Mouse (Mus musculus) forebrain, postnatal 0 days (tissue): Measurements from ENCODE around the gene Rin1. TPM values are rescaled to one million over a fixed set of nuclear protein-coding genes. Genes with fewer than 3 reads are reported as not detected.
A peak's percentile ranks its signal among the peaks of the same experiment; 100 is the strongest.
"Not testable (repeated sequence)": the region's sequence is repeated elsewhere in the genome, so short reads cannot be mapped to it uniquely, and the experiment has no call there.

Experiments used
- ATAC-seq: fragments of 200-750 bp; cut with Nextera tagmentation; 2 replicates; pipeline ENCODE4 v1.8.0; 2017; ENCODE audit warnings: mild to moderate bottlenecking, moderate library complexity
- DNase-seq: peaks from one replicate; pipeline ENCODE4 v3.0.0-alpha.2; 2015
- H3K27ac ChIP-seq: fragments of 300-500 bp; sonication (generic); 2 replicates; pipeline ENCODE4 v1.5.1; 2014; ENCODE audit warnings: low read depth, mild to moderate bottlenecking, antibody characterized with exemption, low read length, moderate library complexity, mixed read lengths
- H3K27me3 ChIP-seq: fragments of 300-500 bp; sonication (generic); 2 replicates; pipeline ENCODE4 v1.6.1; 2014; ENCODE audit warnings: mild to moderate bottlenecking, low read length, mixed read lengths; ENCODE audit not compliant: insufficient read depth
- H3K36me3 ChIP-seq: fragments of 300-500 bp; sonication (generic); 2 replicates; pipeline ENCODE4 v1.6.1; 2014; ENCODE audit warnings: mild to moderate bottlenecking, moderate library complexity; ENCODE audit not compliant: insufficient read depth
- H3K4me1 ChIP-seq: fragments of 300-500 bp; sonication (generic); 2 replicates; pipeline ENCODE4 v1.6.1; 2014; ENCODE audit warnings: antibody characterized with exemption; ENCODE audit not compliant: insufficient read depth
- H3K4me2 ChIP-seq: fragments of 300-500 bp; sonication (generic); 2 replicates; pipeline ENCODE4 v1.6.1; 2014; ENCODE audit warnings: low read depth, mild to moderate bottlenecking, moderate library complexity
- H3K4me3 ChIP-seq: fragments of 300-500 bp; sonication (generic); 2 replicates; pipeline ENCODE4 v1.5.1; 2014; ENCODE audit warnings: low read depth, low read length, mixed read lengths
- H3K9ac ChIP-seq: fragments of 300-500 bp; sonication (generic); 2 replicates; pipeline ENCODE4 v1.6.1; 2014; ENCODE audit warnings: mild to moderate bottlenecking
- H3K9me3 ChIP-seq: fragments of 300-500 bp; sonication (generic); 2 replicates; pipeline ENCODE4 v1.6.1; 2016; ENCODE audit warnings: low read length
- CTCF ChIP-seq: sonication (generic); IDR thresholded peaks from 2 replicates; pipeline ENCODE4 v1.5.1; 2016; ENCODE audit warnings: antibody characterized with exemption, control low read depth, low read depth
- WGBS: fragments of 180-500 bp; shearing (Covaris S2); extraction: QIAGEN DNeasy Blood & Tissue Kit; methylation state at CpG from one replicate; pipeline ENCODE4 v1.1.7; 2014; 5-methylcytosine and 5-hydroxymethylcytosine counted together
- polyA plus RNA-seq: library from polyadenylated mRNA; unstranded; fragments of >200 nt; fragmentation: Nextera tagmentation; extraction: Ambion mirVana; gene quantifications from 2 replicates; pipeline ENCODE4 v1.2.1, GENCODE M21; 2015
- total RNA-seq: library from RNA; depleted of rRNA; stranded (reverse); fragments of >200 nt; gene quantifications from 2 replicates; pipeline ENCODE4 v1.2.3, GENCODE M21; 2014; rRNA removed

Gene Rin1
- total RNA-seq = 3.0 and 9.8 TPM in 2 replicates
- 1.7 and 2.4 TPM in 2 replicates for polyA plus RNA-seq

DNA sequence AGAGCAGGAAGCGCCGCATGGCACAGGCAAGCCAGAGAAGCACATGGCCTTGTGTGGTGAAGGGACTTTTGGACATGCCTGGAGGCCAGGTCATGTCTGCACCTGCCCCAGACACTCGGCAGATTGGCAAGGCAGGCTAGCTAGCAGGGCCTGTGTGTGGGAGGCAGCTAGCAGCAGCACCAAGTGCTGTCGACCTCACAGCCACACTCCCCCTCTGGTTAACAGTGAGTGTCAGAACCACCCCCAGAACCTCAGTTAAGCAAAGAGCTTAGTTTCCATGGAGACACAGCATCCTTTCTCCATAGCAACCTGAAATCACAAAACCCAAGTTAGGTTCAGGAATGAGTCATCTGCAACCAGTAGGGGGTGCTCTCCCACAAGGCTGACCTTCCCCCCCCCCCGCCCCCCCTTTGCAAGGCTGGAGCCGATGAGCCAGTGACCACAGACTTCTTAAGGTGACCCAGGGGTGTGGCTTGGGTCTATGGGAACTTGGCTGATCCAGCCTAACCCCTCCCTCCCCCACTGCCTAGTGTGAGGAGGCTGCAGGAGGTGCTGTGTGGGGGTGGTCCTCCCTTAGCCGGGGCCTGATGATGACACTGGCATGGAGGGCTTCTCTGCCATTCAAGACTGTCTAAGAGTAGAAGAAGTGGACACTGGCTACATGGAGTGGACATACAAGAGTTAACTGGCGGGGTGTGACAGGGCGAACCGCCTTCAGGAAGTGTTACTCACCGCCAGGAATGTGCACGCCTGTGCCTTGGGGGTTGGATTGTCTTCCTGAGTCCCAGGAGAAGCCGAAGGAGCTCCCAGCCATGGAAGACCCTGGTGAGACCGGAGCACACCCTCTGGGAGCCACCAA lies at the start of gene Rin1:
Gene Rin1 (plus strand): TSS at position 435 of the 859 bp plus-strand sequence.
- H3K4me2 ChIP-seq = peak within 1 kb of the TSS; percentile 15; the same call in 1 of the 2 replicates
- peak; percentile 82 for DNase-seq
- peak within 1 kb of the TSS; percentile 47 for H3K27ac ChIP-seq
- H3K27me3 ChIP-seq = no peaks in the 10 kb centered on the region
- peak; percentile 93 for ATAC-seq
- H3K9me3 ChIP-seq = no peaks in the 10 kb centered on the region
- 18% methylated on average over 13 of the region's 14 CpGs for WGBS
- no peak within 1 kb of the TSS for H3K9ac ChIP-seq
- H3K4me1 ChIP-seq = peaks cover 7% of the 10 kb centered on the region; the same call in 1 of the 2 replicates
- peaks cover 39% of the 10 kb centered on the region for H3K36me3 ChIP-seq
- no peak within 1 kb of the TSS for H3K4me3 ChIP-seq
- peak; percentile 62 for TF ChIP-seq CTCF

DNA sequence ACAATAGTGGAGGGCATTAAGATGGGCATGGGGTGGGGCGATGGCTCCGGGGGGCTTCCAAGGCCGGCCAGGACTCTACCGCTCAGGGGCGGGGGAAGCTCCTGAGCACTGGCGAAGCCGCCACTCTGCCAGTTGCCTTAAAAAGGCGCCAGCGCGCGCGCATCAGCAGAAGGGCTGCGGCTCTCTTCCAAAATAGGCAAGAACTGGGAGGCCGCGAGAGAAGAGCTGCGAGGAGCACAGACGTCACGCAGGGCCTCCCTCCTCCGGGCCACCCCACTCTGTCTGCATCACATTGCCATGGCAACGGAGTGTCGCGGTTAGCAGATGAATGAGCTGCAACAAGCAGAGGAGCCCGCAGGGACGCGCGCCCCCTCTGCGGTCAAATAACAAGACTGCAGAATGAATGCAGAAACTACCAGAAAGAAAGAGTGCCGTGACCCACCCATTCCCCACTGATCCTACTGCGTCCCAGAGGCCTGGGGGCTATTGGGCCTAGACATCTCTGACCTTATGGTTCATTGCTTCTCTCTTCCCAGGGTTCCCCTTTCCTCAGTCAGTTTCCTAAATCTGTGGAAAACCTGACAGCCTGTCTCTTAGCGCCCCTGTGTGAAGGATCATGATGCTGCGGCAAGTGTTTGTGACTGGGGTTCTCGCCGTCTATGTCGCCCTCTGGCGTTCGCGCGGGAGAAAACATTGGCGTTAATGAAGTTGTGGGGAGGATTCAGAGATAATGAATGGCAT lies 48.4 kb upstream of the Rin1 start:
- peak; percentile 96 for TF ChIP-seq CTCF
- 1% methylated on average over 39 of the region's 39 CpGs for WGBS
- ATAC-seq = peak; percentile 99

DNA sequence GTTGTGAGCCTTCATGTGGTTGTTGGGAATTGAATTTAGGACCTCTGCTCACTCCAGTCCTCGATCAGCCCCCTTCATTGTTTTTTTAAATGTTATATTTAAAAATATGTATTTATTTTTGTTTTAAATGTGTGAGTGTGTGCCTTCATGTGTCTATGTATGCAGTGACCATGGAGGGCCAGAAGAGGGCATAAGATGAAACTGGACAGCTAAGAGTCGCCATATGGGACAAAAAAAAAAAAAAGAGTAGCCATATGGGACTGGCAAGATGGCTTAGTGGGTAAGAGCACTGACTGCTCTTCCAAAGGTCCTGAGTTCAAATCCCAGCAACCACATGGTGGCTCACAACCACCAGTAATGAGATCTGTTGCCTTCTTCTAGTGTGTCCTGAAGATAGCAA lies 46.6 kb upstream of the Rin1 start:
- H3K27me3 ChIP-seq, H3K9ac ChIP-seq, H3K4me3 ChIP-seq, H3K4me2 ChIP-seq, ATAC-seq, H3K36me3 ChIP-seq, H3K4me1 ChIP-seq, H3K27ac ChIP-seq, H3K9me3 ChIP-seq, DNase-seq: not testable (repeated sequence)
- 63% methylated on average over 2 of the region's 2 CpGs for WGBS

More for the DNA sequence above, 48.4 kb upstream of the Rin1 start:
- Histone ChIP-seq H3K36me3 (no peaks in the 10 kb centered on the region), H3K4me2 (peak overlapping the region; percentile 63), H3K9ac (peak overlapping the region; percentile 51), H3K4me1 (peaks cover 10% of the 10 kb centered on the region), H3K9me3 (no peaks in the 10 kb centered on the region), H3K27ac (peak overlapping the region; percentile 93), H3K27me3 (no peaks in the 10 kb centered on the region; the same call in 1 of the 2 replicates), H3K4me3 (peak overlapping the region; percentile 29)
- peak; percentile 98 for DNase-seq

DNA sequence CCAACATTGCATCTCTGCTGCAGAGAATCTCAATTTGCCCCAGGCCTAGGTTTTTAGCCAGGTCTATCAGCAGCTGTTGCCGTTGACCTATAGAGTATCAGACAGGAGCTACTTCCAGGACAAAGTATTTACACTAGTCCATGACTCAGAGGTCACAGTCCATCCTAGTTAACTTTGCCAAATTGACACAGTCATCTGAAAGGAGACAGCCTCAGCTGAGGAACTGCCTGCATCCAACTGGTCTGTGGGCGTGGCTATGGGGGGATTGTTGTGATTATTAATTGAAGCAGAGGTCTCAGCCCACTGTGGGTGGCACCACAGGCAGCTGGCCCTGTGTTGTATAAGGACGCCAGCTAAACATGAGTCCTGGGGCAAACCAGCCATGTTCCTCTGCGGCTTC lies 45.4 kb upstream of the Rin1 start:
- Histone ChIP-seq H3K4me3 (no peak overlapping the region), H3K9ac (no peak overlapping the region), H3K27ac (no peak overlapping the region), H3K27me3 (no peaks in the 10 kb centered on the region; the same call in 1 of the 2 replicates), H3K4me1 (peaks cover 5% of the 10 kb centered on the region; the same call in 1 of the 2 replicates), H3K9me3 (no peaks in the 10 kb centered on the region), H3K36me3 (no peaks in the 10 kb centered on the region), H3K4me2 (no peak overlapping the region)
- 63% methylated on average over 4 of the region's 4 CpGs for WGBS
- ATAC-seq = no peak
- DNase-seq = no peak
- TF ChIP-seq CTCF = no peak

DNA sequence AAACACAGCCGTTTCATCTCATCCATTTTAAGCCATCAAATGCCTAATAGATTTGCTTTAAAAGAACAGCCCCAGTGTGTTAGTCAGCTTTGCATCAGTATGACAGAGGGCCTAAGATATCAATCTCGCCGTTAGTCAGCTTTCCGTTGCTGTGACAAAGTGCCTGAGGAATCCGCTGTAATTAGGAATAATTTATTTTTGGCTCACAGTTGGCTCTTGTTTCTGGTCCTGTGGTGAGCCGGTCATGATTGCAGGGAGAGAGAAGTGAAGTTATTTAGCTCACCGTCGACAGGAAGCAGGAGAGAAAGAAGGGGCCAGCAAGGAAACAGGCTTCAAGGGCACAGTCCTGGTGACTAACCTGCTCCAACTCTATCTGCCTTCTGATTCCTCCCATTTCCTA lies 37.1 kb upstream of the Rin1 start:
- H3K9ac ChIP-seq = no peak overlapping the region
- no peak overlapping the region for H3K27ac ChIP-seq
- DNase-seq (no peak), ATAC-seq (no peak)
- WGBS = 56% methylated on average over 8 of the region's 8 CpGs
- no peaks in the 10 kb centered on the region for H3K27me3 ChIP-seq
- H3K9me3 ChIP-seq = no peaks in the 10 kb centered on the region
- TF ChIP-seq CTCF = no peak
- H3K4me2 ChIP-seq = no peak overlapping the region
- no peak overlapping the region for H3K4me3 ChIP-seq
- H3K4me1 ChIP-seq = no peaks in the 10 kb centered on the region
- H3K36me3 ChIP-seq = no peaks in the 10 kb centered on the region

DNA sequence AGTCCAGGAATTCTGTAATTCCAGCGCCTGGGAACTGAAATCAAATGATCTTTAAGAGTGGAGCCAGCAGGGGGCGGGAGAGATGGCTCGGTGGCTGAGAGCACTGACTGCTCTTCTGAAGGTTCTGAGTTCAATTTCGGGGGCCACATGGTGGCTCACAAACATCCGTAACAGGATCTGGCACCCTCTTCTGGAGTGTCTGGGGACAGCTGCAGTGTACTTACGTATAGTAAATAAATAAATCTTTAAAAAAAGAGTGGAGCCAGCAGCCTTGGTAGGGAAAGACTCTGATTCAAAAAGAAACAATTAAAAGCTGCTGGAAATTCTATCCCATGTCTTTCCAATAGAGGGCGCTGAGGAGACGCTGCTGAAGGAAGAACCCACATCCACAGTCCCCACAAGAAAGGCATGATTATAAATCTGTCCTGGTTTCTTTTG lies 35.3 kb upstream of the Rin1 start:
- Histone ChIP-seq H3K4me1 (no peaks in the 10 kb centered on the region), H3K27ac (no peak overlapping the region), H3K9me3 (no peaks in the 10 kb centered on the region), H3K27me3 (no peaks in the 10 kb centered on the region), H3K36me3 (no peaks in the 10 kb centered on the region), H3K4me3 (no peak overlapping the region), H3K9ac (no peak overlapping the region), H3K4me2 (no peak overlapping the region)
- 9% methylated on average over 8 of the region's 8 CpGs for WGBS
- DNase-seq (peak; percentile 59), ATAC-seq (peak; percentile 20; the same call in 1 of the 2 replicates)
- peak; percentile 60 for TF ChIP-seq CTCF
